Mouse (Mus musculus): Measurements from ENCODE around the gene Ddi2. TPM values are rescaled to one million over a fixed set of nuclear protein-coding genes. Genes with fewer than 3 reads are reported as not detected.

Ddi2 gene
- polyA plus RNA-seq, 1 experiment from 2014 or later, result 28.1 TPM

DNA sequence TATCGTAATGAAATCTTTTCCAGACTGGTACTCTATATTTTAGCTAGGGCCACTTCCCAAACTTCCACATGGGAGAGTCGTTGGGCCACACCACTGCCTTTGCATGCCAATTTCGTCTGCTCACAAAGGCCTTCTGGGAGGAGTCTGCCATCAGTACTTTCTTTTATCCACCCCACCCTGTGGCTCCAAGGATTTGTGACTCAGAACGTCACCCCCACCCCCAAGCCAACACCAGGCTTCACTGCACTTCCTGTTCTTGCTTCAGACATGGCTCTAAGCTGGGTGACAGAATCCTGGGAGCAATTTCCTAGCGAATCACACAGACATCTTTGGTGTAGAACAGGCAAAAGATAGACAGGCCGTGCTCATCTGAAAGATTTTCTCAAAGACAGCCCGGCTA is 41.5 kb downstream of the Ddi2 start:
- 63% methylated on average over 7 of the region's 7 CpGs for WGBS
- Histone ChIP-seq H3K36me3 (replicated peaks) (peaks cover 55% of the 10 kb centered on the region), H3K4me3 (no peak overlapping the region), H3K27me3 (replicated peaks; ENCODE audit: low read depth, poor library complexity, severe bottlenecking) (no peaks in the 10 kb centered on the region), H3K9me3 (no peaks in the 10 kb centered on the region), H3K4me1 (peaks cover 36% of the 10 kb centered on the region), H3K27ac (replicated peaks) (no peak overlapping the region; the same call in 1 of the 2 replicates)
- DNase-seq (ENCODE audit: low spot score), result no peak

DNA sequence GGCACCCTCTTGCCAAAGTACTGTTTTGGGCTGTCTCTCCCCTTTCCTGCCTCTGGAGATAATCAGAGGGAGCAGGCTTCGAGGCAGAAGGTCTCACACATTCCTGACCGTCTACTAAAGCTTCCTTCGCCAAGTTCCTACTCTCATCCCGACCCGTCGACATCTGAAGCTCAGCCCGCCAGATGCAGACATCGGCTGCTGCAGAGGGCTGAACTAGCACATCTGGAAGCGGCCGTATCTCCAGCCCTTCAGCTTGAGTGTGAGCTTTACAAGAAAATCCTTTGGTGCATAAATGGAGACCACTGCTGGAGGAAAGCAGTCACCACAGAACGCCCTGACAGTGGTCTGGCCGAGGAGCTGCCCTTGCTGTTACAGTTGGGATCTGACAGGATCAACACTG is 42.3 kb downstream of the Ddi2 start:
- no peaks in the 10 kb centered on the region for H3K9me3 ChIP-seq
- H3K4me3 ChIP-seq, result no peak overlapping the region
- H3K36me3 ChIP-seq (replicated peaks), result peaks cover 46% of the 10 kb centered on the region
- no peak overlapping the region for H3K27ac ChIP-seq (replicated peaks)
- peak; percentile 21 for DNase-seq (ENCODE audit: low spot score)
- H3K4me1 ChIP-seq, result peaks cover 36% of the 10 kb centered on the region
- no peaks in the 10 kb centered on the region for H3K27me3 ChIP-seq (replicated peaks; ENCODE audit: low read depth, poor library complexity, severe bottlenecking)
- 56% methylated on average over 12 of the region's 12 CpGs for WGBS

DNA sequence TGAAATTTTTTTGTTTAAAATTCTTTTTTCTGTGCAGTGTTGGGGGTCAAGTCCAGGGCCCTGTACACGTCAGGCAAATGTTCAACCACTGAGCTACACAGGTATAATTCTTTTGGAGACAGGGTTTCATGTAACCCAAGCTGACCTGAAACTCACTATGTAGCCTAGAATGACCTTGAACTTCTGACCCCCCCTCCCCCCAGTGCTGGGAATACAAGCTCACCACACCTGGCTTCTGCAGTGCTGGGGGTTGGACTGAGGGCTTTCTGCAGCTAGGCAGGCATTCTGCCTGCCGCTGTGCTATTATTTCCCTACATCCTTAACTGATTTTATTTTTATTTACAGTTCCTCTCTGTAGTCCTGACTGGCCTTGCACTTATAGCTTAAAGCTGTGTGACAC is 44.2 kb downstream of the Ddi2 start:
- Histone ChIP-seq H3K27me3 (replicated peaks; ENCODE audit: low read depth, poor library complexity, severe bottlenecking) (no peaks in the 10 kb centered on the region), H3K4me1 (peaks cover 36% of the 10 kb centered on the region)
- 67% methylated on average over 2 of the region's 2 CpGs for WGBS

DNA sequence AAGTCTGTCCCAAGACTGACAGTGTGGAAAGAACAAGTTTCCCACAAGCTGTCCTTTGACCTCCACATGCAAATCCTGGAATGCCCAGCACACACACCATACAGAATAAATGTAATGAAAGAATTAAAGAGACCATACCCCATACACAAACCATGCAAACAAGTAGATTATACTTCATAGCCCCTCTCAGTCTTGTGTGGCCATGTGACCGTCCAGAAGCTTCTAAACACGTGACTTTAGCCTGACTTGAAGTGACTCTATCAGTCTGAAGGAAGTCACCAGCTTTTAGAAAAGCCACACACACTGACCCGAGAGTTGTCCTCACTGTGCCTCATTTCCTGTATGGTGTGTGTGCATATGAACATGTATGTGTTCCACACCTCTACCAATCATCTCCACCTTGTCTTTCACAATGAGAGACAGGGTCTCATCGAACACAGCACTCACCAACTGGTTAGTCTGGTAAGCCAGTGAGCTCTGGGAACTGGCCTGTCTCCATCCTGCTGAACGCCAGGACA is 46.7 kb downstream of the Ddi2 start:
- peaks cover 27% of the 10 kb centered on the region for H3K4me1 ChIP-seq
- WGBS, result 84% methylated on average over 5 of the region's 5 CpGs
- no peak for DNase-seq (ENCODE audit: low spot score)

More for the DNA sequence above, 44.2 kb downstream of the Ddi2 start:
- no peak for DNase-seq (ENCODE audit: low spot score)
- Histone ChIP-seq H3K9me3 (no peaks in the 10 kb centered on the region), H3K27ac (replicated peaks) (no peak overlapping the region), H3K36me3 (replicated peaks) (peaks cover 27% of the 10 kb centered on the region), H3K4me3 (no peak overlapping the region)

DNA sequence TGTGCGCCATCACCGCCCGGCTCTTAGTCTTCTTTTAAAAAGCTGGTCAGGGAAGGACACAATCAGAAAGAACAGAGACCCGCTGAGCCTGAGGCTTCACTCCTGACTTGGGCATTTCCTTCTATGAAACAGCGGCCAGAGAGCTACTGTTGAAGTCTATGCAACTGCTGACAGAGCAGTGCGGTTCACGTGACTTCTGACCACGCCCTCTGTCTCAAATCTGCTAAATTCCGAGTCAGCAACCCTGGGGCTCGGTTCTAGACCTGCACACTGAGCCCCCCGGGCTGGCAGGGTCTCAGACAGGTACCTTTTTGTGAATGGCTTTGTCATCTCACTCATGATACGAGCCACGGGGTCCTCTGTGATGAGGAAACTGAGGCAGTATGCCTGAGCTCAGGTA is 50.9 kb downstream of the Ddi2 start:
- 77% methylated on average over 13 of the region's 13 CpGs for WGBS
- Histone ChIP-seq H3K4me3 (no peak overlapping the region), H3K27me3 (replicated peaks; ENCODE audit: low read depth, poor library complexity, severe bottlenecking) (no peaks in the 10 kb centered on the region), H3K27ac (replicated peaks) (no peak overlapping the region), H3K4me1 (no peaks in the 10 kb centered on the region; the same call in 1 of the 2 replicates), H3K36me3 (replicated peaks) (no peaks in the 10 kb centered on the region; the same call in 1 of the 2 replicates), H3K9me3 (no peaks in the 10 kb centered on the region)
- DNase-seq (ENCODE audit: low spot score), result no peak

More for the DNA sequence above, 46.7 kb downstream of the Ddi2 start:
- no peaks in the 10 kb centered on the region for H3K27me3 ChIP-seq (replicated peaks; ENCODE audit: low read depth, poor library complexity, severe bottlenecking)
- H3K9me3 ChIP-seq, result no peaks in the 10 kb centered on the region
- H3K27ac ChIP-seq (replicated peaks), result no peak overlapping the region
- H3K4me3 ChIP-seq, result no peak overlapping the region
- H3K36me3 ChIP-seq (replicated peaks), result peaks cover 5% of the 10 kb centered on the region; the same call in 1 of the 2 replicates

DNA sequence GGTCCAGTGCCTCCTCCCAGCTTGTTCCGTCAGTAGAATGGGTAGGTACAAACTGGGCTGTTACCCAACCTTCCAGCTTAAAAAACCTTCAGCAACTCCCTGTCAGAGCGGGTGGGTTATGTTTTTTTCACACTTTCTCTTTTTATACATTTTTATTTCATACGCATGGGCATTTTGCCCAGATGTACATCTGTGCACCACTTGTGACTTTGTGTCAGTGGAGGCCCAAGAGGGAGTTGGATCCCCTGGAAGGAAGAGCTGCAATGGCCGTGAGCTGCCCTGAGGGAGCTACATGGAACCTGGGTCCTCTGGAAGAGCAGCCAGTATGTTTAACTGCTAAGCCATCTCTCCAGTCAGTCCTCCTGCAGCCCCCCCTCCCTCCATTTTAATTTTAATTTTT is 51.8 kb downstream of the Ddi2 start:
- Histone ChIP-seq H3K9me3 (no peaks in the 10 kb centered on the region), H3K4me3 (no peak overlapping the region), H3K27ac (replicated peaks) (no peak overlapping the region), H3K27me3 (replicated peaks; ENCODE audit: low read depth, poor library complexity, severe bottlenecking) (no peaks in the 10 kb centered on the region), H3K4me1 (no peaks in the 10 kb centered on the region; the same call in 1 of the 2 replicates), H3K36me3 (replicated peaks) (no peaks in the 10 kb centered on the region)
- 84% methylated on average over 4 of the region's 4 CpGs for WGBS
- no peak for DNase-seq (ENCODE audit: low spot score)

DNA sequence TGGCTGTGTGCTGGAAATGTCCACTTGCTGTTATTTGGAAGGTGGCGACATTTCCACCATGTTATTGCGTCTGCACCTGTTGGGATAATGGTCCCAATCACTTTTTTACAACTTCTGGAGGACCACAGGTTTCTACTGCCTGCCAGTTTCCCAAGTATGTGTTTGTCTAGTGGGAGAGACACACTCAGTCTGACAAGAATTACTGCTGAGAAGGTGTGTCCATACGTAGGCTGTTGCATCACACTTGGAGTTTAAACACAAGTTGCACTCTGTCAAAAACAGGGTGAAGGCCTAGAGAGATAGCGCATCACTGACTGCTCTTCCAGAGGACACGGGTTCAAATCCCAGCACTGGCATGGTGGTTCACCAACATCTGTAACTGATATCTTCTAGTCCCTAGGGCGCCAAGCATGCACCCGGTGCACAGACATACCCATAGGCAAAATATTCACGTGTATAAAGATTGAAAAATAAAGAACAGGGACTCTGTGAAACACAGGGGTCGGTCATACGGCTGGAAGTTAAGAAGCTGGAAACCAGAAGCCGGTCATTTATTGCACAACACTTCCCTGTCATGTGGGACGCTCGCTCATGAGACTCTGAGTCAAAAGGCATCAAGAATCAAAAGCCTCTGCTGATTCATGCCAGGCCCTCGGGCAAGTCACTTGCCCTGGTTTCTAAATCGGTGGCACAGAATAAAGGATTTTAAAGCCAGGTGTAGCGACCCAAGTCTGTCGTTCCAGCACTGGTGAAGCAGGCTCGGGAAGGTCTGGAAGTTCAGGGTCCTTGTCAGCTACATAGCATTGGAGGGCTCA is 53.1 kb downstream of the Ddi2 start:
- no peaks in the 10 kb centered on the region for H3K27me3 ChIP-seq (replicated peaks; ENCODE audit: low read depth, poor library complexity, severe bottlenecking)
- H3K36me3 ChIP-seq (replicated peaks), result no peaks in the 10 kb centered on the region
- H3K27ac ChIP-seq (replicated peaks), result no peak overlapping the region
- no peaks in the 10 kb centered on the region; the same call in 1 of the 2 replicates for H3K4me1 ChIP-seq
- DNase-seq (ENCODE audit: low spot score), result no peak
- 87% methylated on average over 18 of the region's 18 CpGs for WGBS
- no peaks in the 10 kb centered on the region for H3K9me3 ChIP-seq
- no peak overlapping the region for H3K4me3 ChIP-seq

DNA sequence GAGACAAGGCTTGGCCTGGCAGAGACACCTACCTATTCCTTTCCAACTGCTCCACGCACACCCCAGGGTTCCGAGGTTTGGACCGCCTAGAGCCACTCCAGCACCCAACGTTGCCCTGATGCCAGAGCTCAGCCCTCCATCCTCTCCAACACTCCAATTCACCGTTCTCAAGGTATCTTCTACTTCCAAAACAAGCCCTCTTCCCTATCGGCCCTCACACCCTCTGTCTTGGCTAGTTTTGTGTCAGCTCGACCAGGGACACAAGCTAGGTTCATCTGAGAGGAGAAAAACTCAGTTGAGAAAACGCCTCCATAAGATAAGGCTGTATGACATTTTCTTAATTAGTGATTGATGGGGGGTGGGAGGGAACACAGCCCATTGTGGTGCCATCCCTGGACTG is 58.4 kb downstream of the Ddi2 start, which contains the start of gene Plekhm2:
Plekhm2 (minus strand) TSS at position 101 of the 400 bp plus-strand sequence.
- no peaks in the 10 kb centered on the region for H3K9me3 ChIP-seq
- H3K36me3 ChIP-seq (replicated peaks), result peaks cover 23% of the 10 kb centered on the region
- H3K27me3 ChIP-seq (replicated peaks; ENCODE audit: low read depth, poor library complexity, severe bottlenecking), result no peaks in the 10 kb centered on the region
- H3K4me3 ChIP-seq, result peak within 1 kb of the TSS; percentile 93
- no peak for DNase-seq (ENCODE audit: low spot score)
- peak within 1 kb of the TSS; percentile 91 for H3K27ac ChIP-seq (replicated peaks)
- peaks cover 20% of the 10 kb centered on the region for H3K4me1 ChIP-seq
- 75% methylated on average over 8 of the region's 8 CpGs for WGBS

DNA sequence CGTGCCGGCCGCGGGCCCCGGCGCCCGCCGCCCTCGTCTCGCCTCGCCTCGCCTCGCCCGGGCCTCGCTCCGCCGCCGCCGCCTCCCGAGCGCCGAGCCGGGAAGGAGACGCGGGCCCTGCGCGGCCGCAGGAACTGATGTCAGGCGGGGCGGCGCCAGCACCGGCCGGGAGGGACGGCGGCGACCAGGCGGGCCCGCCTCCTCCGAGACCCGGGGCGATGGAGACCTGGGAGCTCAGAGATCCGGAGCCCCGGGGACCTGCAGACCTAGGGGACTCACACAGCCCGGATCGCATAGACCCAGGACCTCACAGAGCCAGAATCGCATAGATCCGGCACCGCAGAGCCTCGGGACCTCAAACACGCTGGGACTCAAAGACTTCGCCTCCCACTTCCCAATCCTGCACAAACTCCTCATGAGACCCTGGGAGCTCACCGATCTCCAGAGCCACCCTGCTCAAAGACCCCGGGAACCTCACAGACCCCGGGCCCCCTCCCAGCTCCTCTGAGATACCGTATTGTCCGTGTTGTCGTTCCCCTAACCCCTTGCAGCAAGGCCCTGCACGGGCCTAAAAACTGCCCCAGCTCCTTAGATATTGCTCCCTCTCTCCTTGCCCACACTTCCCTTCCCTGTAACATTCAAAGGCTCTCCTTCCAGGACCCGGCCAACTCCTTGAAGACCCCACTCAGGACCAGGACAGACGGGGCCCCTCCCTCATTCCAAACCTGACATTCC is 59.0 kb downstream of the Ddi2 start:
- peak; percentile 81 for DNase-seq (ENCODE audit: low spot score)
- peak overlapping the region; percentile 93 for H3K4me3 ChIP-seq
- H3K9me3 ChIP-seq, result no peaks in the 10 kb centered on the region
- WGBS, result 1% methylated on average over 60 of the region's 60 CpGs
- H3K27me3 ChIP-seq (replicated peaks; ENCODE audit: low read depth, poor library complexity, severe bottlenecking), result no peaks in the 10 kb centered on the region
- peaks cover 29% of the 10 kb centered on the region for H3K36me3 ChIP-seq (replicated peaks)
- H3K27ac ChIP-seq (replicated peaks), result peak overlapping the region; percentile 91
- H3K4me1 ChIP-seq, result peaks cover 20% of the 10 kb centered on the region

DNA sequence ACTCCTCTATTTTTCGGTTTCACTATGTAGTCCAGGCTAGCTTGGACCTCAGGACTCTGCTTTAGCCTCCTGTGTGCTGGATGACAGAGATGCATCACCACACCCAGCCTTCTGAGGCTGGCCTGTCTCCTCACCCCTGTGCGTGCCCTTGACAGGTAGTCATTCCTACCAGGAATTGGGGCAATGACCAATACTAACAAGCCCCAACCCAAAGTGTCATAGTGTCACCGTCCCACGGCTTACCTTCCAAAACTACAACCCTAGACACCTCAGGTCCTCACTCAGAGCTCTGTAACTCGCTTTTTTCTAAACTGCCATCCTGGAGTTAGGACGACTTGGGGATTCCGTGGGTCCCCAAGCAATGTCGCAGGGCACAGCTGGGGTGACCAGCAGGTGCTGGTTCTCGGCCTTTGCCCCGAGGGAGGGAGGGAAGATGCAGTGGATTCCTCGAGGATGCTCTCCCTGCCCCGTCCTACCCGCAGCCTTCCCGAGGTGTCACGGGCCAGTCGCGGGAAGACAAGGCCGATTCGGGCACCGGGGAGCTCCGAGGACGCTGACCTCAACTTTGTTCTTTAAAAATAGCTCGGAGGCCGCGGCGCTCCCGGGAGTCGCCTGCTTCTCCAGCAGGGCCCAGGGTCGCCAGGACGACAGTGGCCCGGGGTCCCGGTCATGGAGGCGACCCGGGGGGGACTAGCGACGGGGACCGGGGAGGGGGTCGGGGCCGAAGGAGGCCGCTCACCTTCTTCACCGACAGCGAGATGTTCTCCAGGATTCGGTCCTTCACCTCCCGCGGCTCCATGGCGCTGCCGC is 59.9 kb downstream of the Ddi2 start:
- DNase-seq (ENCODE audit: low spot score), result peak; percentile 62
- H3K4me3 ChIP-seq, result peak overlapping the region; percentile 93
- H3K36me3 ChIP-seq (replicated peaks), result peaks cover 38% of the 10 kb centered on the region
- no peaks in the 10 kb centered on the region for H3K27me3 ChIP-seq (replicated peaks; ENCODE audit: low read depth, poor library complexity, severe bottlenecking)
- peak overlapping the region; percentile 91 for H3K27ac ChIP-seq (replicated peaks)
- WGBS, result 5% methylated on average over 47 of the region's 47 CpGs
- no peaks in the 10 kb centered on the region for H3K9me3 ChIP-seq
- H3K4me1 ChIP-seq, result peaks cover 20% of the 10 kb centered on the region

DNA sequence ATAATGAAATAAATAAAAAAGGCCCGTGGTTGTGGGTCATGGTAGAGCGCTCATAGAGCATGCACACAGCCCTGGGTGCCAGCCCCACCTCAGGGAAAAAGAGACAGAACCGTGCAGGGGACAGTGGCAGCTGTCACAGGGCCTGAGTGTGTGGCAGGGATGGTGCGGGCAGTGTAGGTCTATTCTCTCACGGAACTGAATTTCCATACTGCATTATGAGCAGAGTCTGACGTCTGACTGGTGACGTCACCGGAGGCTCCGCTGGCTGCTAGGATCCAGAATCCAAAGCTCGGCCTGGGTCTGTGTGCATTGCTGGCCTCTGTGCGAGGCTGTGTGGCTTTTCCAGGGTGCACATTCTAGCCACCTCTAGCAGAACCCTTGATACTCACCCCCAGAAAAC is 62.3 kb downstream of the Ddi2 start:
- no peak for DNase-seq (ENCODE audit: low spot score)
- H3K36me3 ChIP-seq (replicated peaks), result peaks cover 55% of the 10 kb centered on the region
- no peak overlapping the region for H3K27ac ChIP-seq (replicated peaks)
- no peak overlapping the region for H3K4me3 ChIP-seq
- H3K9me3 ChIP-seq, result no peaks in the 10 kb centered on the region
- H3K4me1 ChIP-seq, result peaks cover 20% of the 10 kb centered on the region
- WGBS, result 94% methylated on average over 11 of the region's 11 CpGs
- no peaks in the 10 kb centered on the region for H3K27me3 ChIP-seq (replicated peaks; ENCODE audit: low read depth, poor library complexity, severe bottlenecking)

DNA sequence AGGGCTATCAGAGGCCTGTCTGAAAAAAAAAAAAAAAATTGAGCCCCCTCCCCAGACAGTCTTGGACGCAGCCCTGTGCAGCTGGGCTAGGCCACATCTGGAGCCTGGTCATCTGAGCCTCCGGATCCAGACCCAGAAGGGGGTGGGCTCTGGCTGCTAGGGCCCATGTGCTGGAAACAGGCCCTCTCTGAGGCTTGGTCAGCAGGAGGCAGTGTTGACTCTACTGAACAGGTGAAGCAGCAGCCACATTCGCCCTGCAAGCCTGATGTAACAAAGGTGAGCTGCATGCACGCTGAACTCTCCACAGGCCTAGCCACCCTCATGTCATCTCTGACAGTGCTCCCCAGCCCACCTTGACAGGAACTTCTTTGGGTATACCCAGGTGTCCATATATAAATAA is 63.5 kb downstream of the Ddi2 start:
- no peaks in the 10 kb centered on the region for H3K9me3 ChIP-seq
- WGBS, result 57% methylated on average over 4 of the region's 4 CpGs
- peaks cover 17% of the 10 kb centered on the region for H3K4me1 ChIP-seq
- H3K27ac ChIP-seq (replicated peaks), result no peak overlapping the region
- peak; percentile 39 for DNase-seq (ENCODE audit: low spot score)
- H3K27me3 ChIP-seq (replicated peaks; ENCODE audit: low read depth, poor library complexity, severe bottlenecking), result no peaks in the 10 kb centered on the region
- peaks cover 64% of the 10 kb centered on the region for H3K36me3 ChIP-seq (replicated peaks)
- H3K4me3 ChIP-seq, result no peak overlapping the region

Measured in embryonic facial prominence, embryonic 10.5 days (tissue).